Mouse (Mus musculus): ENCODE data around the gene Lgals9. TPM values are rescaled to one million over a fixed set of nuclear protein-coding genes. Genes with fewer than 3 reads are reported as not detected.

The Lgals9 gene
- 146 TPM for polyA plus RNA-seq (2017; shearing (Covaris generic))

GRCm38 (mm10) chr11:78984483-78985177 is at the start of gene Lgals9:
Gene Lgals9 (minus strand): TSS chr11:78984946.

GRCm38 (mm10) chr11:78920411-78920939 is 64.3 kb downstream of the Lgals9 start, which contains the start of gene Nos2:
Gene Nos2 (plus strand): TSS chr11:78920787.

Other genes starting within 250 kb of the Lgals9 start
- 20.7 TPM for gene Ccnq, start 233.2 kb downstream of the Lgals9 start, polyA plus RNA-seq (2017; shearing (Covaris generic))
- gene Lyrm9, start 158.4 kb downstream of the Lgals9 start, polyA plus RNA-seq (2017; shearing (Covaris generic)): 12.3 TPM
- not detected for gene Nos2, start 64.2 kb downstream of the Lgals9 start, polyA plus RNA-seq (2017; shearing (Covaris generic))
- gene Ksr1, start 161.5 kb upstream of the Lgals9 start, polyA plus RNA-seq (2017; shearing (Covaris generic)): 10.4 TPM